Mouse (Mus musculus): ENCODE data around the gene Urb1.

DNA sequence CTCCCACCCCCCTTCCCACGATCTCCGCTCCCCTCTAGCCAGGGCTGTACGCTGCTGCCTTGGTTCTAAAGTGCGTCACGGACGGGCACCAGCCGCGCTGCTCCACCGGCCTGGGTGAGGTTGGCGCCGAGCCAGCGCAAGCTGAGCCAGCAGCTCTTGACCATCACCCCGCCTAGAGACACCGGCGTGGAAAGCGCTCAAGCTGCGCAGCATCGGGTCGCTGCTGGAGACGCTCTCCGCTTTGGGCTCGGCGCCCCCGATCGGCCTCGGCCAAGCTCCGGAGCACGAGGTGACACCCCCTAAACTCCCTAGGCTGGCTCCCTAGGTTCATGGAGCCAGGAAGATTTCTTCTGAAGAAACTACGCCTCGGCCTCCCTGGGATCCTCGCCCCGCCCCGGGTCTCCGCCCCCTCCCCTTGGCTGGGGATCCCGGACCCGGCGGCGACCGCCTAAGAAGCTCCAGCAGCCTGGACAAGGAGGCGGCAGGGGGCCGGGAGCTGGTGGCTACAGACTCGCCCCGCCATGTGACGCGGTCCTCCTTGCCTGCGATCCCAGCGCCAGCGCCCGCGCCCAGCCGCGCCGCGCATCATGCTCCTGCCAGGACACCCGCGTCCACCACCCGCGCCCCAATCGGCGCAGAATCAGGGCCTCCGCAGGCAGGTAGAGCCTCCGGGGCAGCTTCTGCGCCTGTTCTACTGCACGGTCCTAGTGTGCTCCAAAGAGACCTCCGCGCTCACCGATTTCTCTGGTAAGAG, 20.6 kb upstream of the Urb1 start:
- TF ChIP-seq POLR2A (IDR thresholded peaks at IDR 0.05; ENCODE audit: borderline replicate concordance, extremely low read depth, insufficient read depth, insufficient read length, poor library complexity, severe bottlenecking) (no peak), CTCF (IDR thresholded peaks at IDR 0.05; ENCODE audit: borderline replicate concordance, extremely low read depth, insufficient read depth, insufficient read length) (no peak)
